Mouse (Mus musculus) heart, embryonic 12.5 days (tissue): ENCODE measurements at regions not wholly inside any gene's neighbourhood (a gene's known extent, or its start where the extent isn't known, plus 50 kb on each side); places are given as distances from the start of the nearest gene placed in this dataset.

ENCODE experiments used
- ATAC-seq: fragments of 200-750 bp; cut with Nextera tagmentation; 2 replicates; pipeline ENCODE4 v1.8.0; 2017; ENCODE audit warnings: moderate TSS enrichment, moderate library complexity; ENCODE audit not compliant: insufficient number of reproducible peaks, low FRiP score
- H3K27ac ChIP-seq: fragments of 300-500 bp; sonication (generic); 2 replicates; pipeline ENCODE4 v1.5.1; 2016; ENCODE audit warnings: mild to moderate bottlenecking, moderate library complexity; ENCODE audit not compliant: poor library complexity, severe bottlenecking
- H3K27me3 ChIP-seq: fragments of 300-500 bp; sonication (generic); replicated peaks from 2 replicates; pipeline ENCODE4 v1.6.1; 2016; ENCODE audit warnings: mild to moderate bottlenecking, moderate library complexity
- H3K36me3 ChIP-seq: fragments of 300-500 bp; sonication (generic); 2 replicates; pipeline ENCODE4 v1.6.1; 2016; ENCODE audit warnings: mild to moderate bottlenecking, moderate library complexity
- H3K4me1 ChIP-seq: fragments of 300-500 bp; sonication (generic); replicated peaks from 2 replicates; pipeline ENCODE4 v1.6.1; 2016; ENCODE audit warnings: mild to moderate bottlenecking
- H3K4me2 ChIP-seq: fragments of 300-500 bp; sonication (generic); 2 replicates; pipeline ENCODE4 v1.6.1; 2016; ENCODE audit warnings: mild to moderate bottlenecking, moderate library complexity
- H3K4me3 ChIP-seq: fragments of 300-500 bp; sonication (generic); 2 replicates; pipeline ENCODE4 v1.5.1; 2016; ENCODE audit warnings: mild to moderate bottlenecking
- H3K9ac ChIP-seq: fragments of 300-500 bp; sonication (generic); 2 replicates; pipeline ENCODE4 v1.6.1; 2016; ENCODE audit warnings: mild to moderate bottlenecking, moderate library complexity
- H3K9me3 ChIP-seq: fragments of 300-500 bp; sonication (generic); replicated peaks from 2 replicates; pipeline ENCODE4 v1.6.1; 2016; ENCODE audit warnings: mild to moderate bottlenecking, moderate library complexity
- WGBS: fragments of 180-500 bp; shearing (Covaris S2); methylation state at CpG from one replicate; pipeline ENCODE4 v1.1.7; 2016; 5-methylcytosine and 5-hydroxymethylcytosine counted together

- WGBS: 50% methylated on average over 6 of the region's 6 CpGs
- no peak overlapping the region for H3K4me2 ChIP-seq
- no peaks in the 10 kb centered on the region; the same call in 1 of the 2 replicates for H3K27me3 ChIP-seq
- no peak overlapping the region for H3K4me3 ChIP-seq
- no peaks in the 10 kb centered on the region for H3K9me3 ChIP-seq
- no peak for ATAC-seq
- no peaks in the 10 kb centered on the region for H3K36me3 ChIP-seq
- H3K4me1 ChIP-seq: no peaks in the 10 kb centered on the region
- no peak overlapping the region for H3K9ac ChIP-seq
- H3K27ac ChIP-seq: no peak overlapping the region
Observed at GRCm38 (mm10) chr5:111987036-111987435, 253.3 kb downstream of the Gm26897 start.

GRCm38 (mm10) chr5:111991805-111992204, 258.1 kb downstream of the Gm26897 start:
- Histone ChIP-seq H3K27ac (no peak overlapping the region), H3K4me1 (no peaks in the 10 kb centered on the region), H3K27me3 (no peaks in the 10 kb centered on the region; the same call in 1 of the 2 replicates), H3K4me3 (no peak overlapping the region), H3K36me3 (no peaks in the 10 kb centered on the region), H3K4me2 (no peak overlapping the region), H3K9ac (no peak overlapping the region), H3K9me3 (no peaks in the 10 kb centered on the region)
- 77% methylated on average over 10 of the region's 10 CpGs for WGBS
- no peak for ATAC-seq

DNA sequence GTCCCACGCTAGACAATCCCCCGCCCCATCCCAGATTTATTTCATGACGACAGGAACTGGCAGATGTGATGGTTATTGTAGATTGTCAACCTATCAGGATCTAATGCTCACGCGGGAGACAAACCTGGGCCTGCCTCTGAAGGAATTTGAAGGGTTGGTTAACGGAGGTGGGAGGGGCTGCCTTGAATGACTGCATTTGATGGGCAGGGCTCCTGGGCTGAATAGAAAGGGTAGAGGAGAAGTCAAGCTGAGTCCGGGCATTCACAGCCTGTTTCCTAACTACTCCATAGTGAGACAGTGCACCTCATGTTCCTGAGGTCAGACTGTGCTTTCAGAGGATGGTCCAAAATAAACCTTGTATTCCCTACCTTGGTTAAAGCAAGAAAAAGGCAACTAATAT, 259.1 kb downstream of the Cryba4 start:
- H3K36me3 ChIP-seq: no peaks in the 10 kb centered on the region
- WGBS: 61% methylated on average over 7 of the region's 7 CpGs

GRCm38 (mm10) chr5:111993930-111994329, 258.4 kb downstream of the Cryba4 start:
- no peak overlapping the region for H3K9ac ChIP-seq
- no peak overlapping the region for H3K27ac ChIP-seq
- no peaks in the 10 kb centered on the region; the same call in 1 of the 2 replicates for H3K27me3 ChIP-seq
- H3K4me1 ChIP-seq: no peaks in the 10 kb centered on the region
- WGBS: 78% methylated on average over 9 of the region's 9 CpGs
- H3K36me3 ChIP-seq: no peaks in the 10 kb centered on the region
- no peaks in the 10 kb centered on the region for H3K9me3 ChIP-seq
- H3K4me3 ChIP-seq: no peak overlapping the region
- no peak for ATAC-seq
- H3K4me2 ChIP-seq: no peak overlapping the region

More for the DNA sequence above, 259.1 kb downstream of the Cryba4 start:
- no peak for ATAC-seq
- no peak overlapping the region for H3K9ac ChIP-seq
- no peaks in the 10 kb centered on the region for H3K4me1 ChIP-seq
- H3K4me2 ChIP-seq: no peak overlapping the region
- no peak overlapping the region for H3K4me3 ChIP-seq
- no peaks in the 10 kb centered on the region for H3K9me3 ChIP-seq
- H3K27ac ChIP-seq: no peak overlapping the region
- H3K27me3 ChIP-seq: no peaks in the 10 kb centered on the region; the same call in 1 of the 2 replicates

DNA sequence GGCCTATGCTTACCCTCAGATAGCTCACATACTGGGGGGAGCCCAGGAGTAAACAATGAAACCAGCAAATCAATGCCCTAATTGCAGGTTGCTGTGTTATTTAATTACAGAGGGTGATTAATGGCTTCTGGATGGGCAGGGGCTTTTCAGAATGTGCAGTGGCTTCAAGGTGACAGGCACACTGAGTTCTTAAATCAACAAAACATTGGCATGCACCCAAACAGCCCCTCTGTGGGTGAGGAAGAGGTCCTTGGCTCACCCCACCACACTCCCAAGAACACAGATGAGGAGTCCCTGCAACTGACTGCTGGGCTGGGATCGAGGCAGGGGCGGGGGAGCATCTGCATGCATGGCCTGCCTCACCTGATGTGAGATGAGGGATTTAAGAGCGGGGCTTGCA, 255.5 kb downstream of the Cryba4 start:
- no peaks in the 10 kb centered on the region for H3K36me3 ChIP-seq
- H3K4me2 ChIP-seq: no peak overlapping the region
- ATAC-seq: no peak
- no peaks in the 10 kb centered on the region for H3K4me1 ChIP-seq
- WGBS: 64% methylated on average over 3 of the region's 3 CpGs
- H3K4me3 ChIP-seq: no peak overlapping the region
- H3K27ac ChIP-seq: no peak overlapping the region
- peaks cover 13% of the 10 kb centered on the region; the same call in 1 of the 2 replicates for H3K27me3 ChIP-seq
- H3K9me3 ChIP-seq: no peaks in the 10 kb centered on the region
- no peak overlapping the region for H3K9ac ChIP-seq

- 27% methylated on average over 32 of the region's 32 CpGs for WGBS
- no peak overlapping the region for H3K9ac ChIP-seq
- ATAC-seq: no peak
- H3K4me2 ChIP-seq: no peak overlapping the region
- H3K4me1 ChIP-seq: no peaks in the 10 kb centered on the region
- no peak overlapping the region for H3K27ac ChIP-seq
- no peaks in the 10 kb centered on the region for H3K36me3 ChIP-seq
- peaks cover 3% of the 10 kb centered on the region for H3K9me3 ChIP-seq
- peaks cover 24% of the 10 kb centered on the region for H3K27me3 ChIP-seq
- H3K4me3 ChIP-seq: no peak overlapping the region
Observed at GRCm38 (mm10) chr5:112001742-112002701, 250.3 kb downstream of the Cryba4 start.

GRCm38 (mm10) chr5:112002856-112003660, 249.3 kb downstream of the Cryba4 start:
- H3K9ac ChIP-seq: no peak overlapping the region
- H3K9me3 ChIP-seq: peaks cover 5% of the 10 kb centered on the region
- WGBS: 57% methylated on average over 12 of the region's 12 CpGs
- no peak for ATAC-seq
- no peaks in the 10 kb centered on the region for H3K4me1 ChIP-seq
- H3K27ac ChIP-seq: no peak overlapping the region
- H3K27me3 ChIP-seq: peaks cover 26% of the 10 kb centered on the region
- no peaks in the 10 kb centered on the region for H3K36me3 ChIP-seq
- H3K4me2 ChIP-seq: no peak overlapping the region
- no peak overlapping the region for H3K4me3 ChIP-seq

GRCm38 (mm10) chr5:112004041-112004440, 248.3 kb downstream of the Cryba4 start:
- peaks cover 26% of the 10 kb centered on the region for H3K27me3 ChIP-seq
- no peak for ATAC-seq
- peaks cover 5% of the 10 kb centered on the region for H3K9me3 ChIP-seq
- no peak overlapping the region for H3K27ac ChIP-seq
- no peaks in the 10 kb centered on the region for H3K36me3 ChIP-seq
- no peak overlapping the region for H3K9ac ChIP-seq
- H3K4me1 ChIP-seq: no peaks in the 10 kb centered on the region
- 64% methylated on average over 3 of the region's 3 CpGs for WGBS
- no peak overlapping the region for H3K4me3 ChIP-seq
- H3K4me2 ChIP-seq: no peak overlapping the region

DNA sequence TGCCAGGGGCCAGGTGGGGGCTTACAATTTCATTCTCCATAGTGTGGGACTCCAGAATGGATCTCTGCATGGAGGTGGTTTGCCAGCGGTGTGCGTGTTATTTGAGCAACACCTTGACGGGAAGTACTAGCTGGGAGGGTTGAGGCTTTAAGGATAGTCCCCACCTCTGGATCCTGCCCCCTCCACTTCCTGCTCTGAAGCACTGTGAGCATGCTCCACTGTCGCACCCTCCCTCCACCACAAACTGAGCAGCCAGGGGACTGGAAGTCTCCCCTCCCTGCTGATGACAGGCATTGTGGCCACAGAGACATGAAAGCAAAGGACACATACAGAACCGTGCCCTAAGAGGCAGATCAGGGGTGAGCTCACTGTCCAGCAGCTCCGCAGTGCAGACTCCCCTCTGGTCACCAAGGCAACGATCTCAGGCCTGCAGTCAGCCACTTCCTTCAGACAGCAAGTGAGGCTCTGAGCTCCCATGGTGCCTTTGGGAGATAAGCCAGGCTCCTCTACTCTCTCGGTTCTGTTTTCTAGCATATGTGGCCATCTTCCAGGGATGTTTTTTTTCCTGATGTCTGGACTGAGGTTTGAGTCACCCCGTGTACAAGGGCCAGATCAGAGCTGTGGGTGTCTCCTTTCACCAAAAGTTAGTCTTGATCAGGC, 239.7 kb downstream of the Cryba4 start:
- no peaks in the 10 kb centered on the region for H3K36me3 ChIP-seq
- peak overlapping the region; percentile 33 for H3K4me2 ChIP-seq
- no peak overlapping the region for H3K9ac ChIP-seq
- no peak overlapping the region for H3K4me3 ChIP-seq
- no peaks in the 10 kb centered on the region for H3K9me3 ChIP-seq
- WGBS: 9% methylated on average over 9 of the region's 9 CpGs
- H3K27ac ChIP-seq: peak overlapping the region; percentile 55
- ATAC-seq: peak; percentile 88
- peaks cover 13% of the 10 kb centered on the region; the same call in 1 of the 2 replicates for H3K4me1 ChIP-seq
- peaks cover 19% of the 10 kb centered on the region for H3K27me3 ChIP-seq

DNA sequence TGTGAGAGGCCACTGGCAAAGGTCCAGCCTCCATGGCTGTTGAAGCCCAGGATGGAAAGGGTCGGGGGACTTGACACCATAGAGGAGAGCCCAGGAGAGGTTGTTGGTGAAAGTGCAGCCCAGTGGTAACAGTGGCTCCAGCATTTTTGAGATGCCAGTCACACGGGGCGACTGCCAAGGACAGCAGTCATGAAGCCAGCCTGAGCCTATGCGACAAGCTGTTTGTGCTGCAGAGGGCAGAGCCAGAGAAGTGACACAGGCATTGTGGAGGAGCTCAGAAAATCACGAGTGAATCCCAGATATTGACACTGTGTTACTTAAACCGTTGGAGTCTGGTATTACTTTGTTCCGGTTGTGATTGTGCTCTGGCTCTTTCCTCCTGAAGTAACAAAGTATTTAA, 233.4 kb downstream of the Cryba4 start:
- H3K9me3 ChIP-seq: 0 out of 2 replicates have a peak, but pooled peaks cover 3% of the 10 kb centered on the region
- H3K27ac ChIP-seq: no peak overlapping the region
- H3K27me3 ChIP-seq: no peaks in the 10 kb centered on the region; the same call in 1 of the 2 replicates
- 65% methylated on average over 7 of the region's 7 CpGs for WGBS
- H3K9ac ChIP-seq: no peak overlapping the region
- no peak overlapping the region for H3K4me3 ChIP-seq
- H3K4me2 ChIP-seq: no peak overlapping the region
- H3K4me1 ChIP-seq: no peaks in the 10 kb centered on the region
- no peaks in the 10 kb centered on the region for H3K36me3 ChIP-seq
- ATAC-seq: no peak
